Mouse (Mus musculus) lung, embryonic 16.5 days (tissue): ENCODE data around the gene Mrps18a. TPM values are rescaled to one million over a fixed set of nuclear protein-coding genes. Genes with fewer than 3 reads are reported as not detected.

Experiments
- ATAC-seq: fragments of 200-750 bp; cut with Nextera tagmentation; 2 replicates; pipeline ENCODE4 v1.8.0; 2017; ENCODE audit warnings: low read depth, mild to moderate bottlenecking, moderate library complexity
- H3K27ac ChIP-seq: fragments of 300-500 bp; sonication (generic); 2 replicates; pipeline ENCODE4 v1.5.1; 2014; ENCODE audit warnings: mild to moderate bottlenecking, control low read depth, low read length
- H3K27me3 ChIP-seq: fragments of 300-500 bp; sonication (generic); 2 replicates; pipeline ENCODE4 v1.6.1; 2014; ENCODE audit warnings: low read depth, low read length, mixed read lengths; ENCODE audit not compliant: control insufficient read depth, insufficient read depth
- H3K36me3 ChIP-seq: fragments of 300-500 bp; sonication (generic); 2 replicates; pipeline ENCODE4 v1.6.1; 2014; ENCODE audit warnings: low read length; ENCODE audit not compliant: control insufficient read depth, insufficient read depth
- H3K4me1 ChIP-seq: fragments of 300-500 bp; sonication (generic); replicated peaks from 2 replicates; pipeline ENCODE4 v1.6.1; 2014; ENCODE audit warnings: low read length, mixed read lengths; ENCODE audit not compliant: control insufficient read depth, insufficient read depth
- H3K4me2 ChIP-seq: fragments of 300-500 bp; sonication (generic); 2 replicates; pipeline ENCODE4 v1.6.1; 2014; ENCODE audit warnings: low read depth, low read length, control low read depth
- H3K4me3 ChIP-seq: fragments of 300-500 bp; sonication (generic); 2 replicates; pipeline ENCODE4 v1.5.1; 2014; ENCODE audit warnings: mild to moderate bottlenecking, low read length, control low read depth
- H3K9ac ChIP-seq: fragments of 300-500 bp; sonication (generic); 2 replicates; pipeline ENCODE4 v1.6.1; 2014; ENCODE audit warnings: low read length, control low read depth
- H3K9me3 ChIP-seq: fragments of 300-500 bp; sonication (generic); 2 replicates; pipeline ENCODE4 v1.6.1; 2016; ENCODE audit warnings: low read length; ENCODE audit not compliant: control insufficient read depth
- WGBS: fragments of 180-500 bp; shearing (Covaris S2); extraction: QIAGEN DNeasy Blood & Tissue Kit; methylation state at CpG from one replicate; pipeline ENCODE4 v1.1.7; 2014; 5-methylcytosine and 5-hydroxymethylcytosine counted together
- polyA plus RNA-seq: library from polyadenylated mRNA; unstranded; fragments of >200 nt; fragmentation: Nextera tagmentation; extraction: Ambion mirVana; gene quantifications from 2 replicates; pipeline ENCODE4 v1.2.1, GENCODE M21; 2015

Gene Mrps18a
- polyA plus RNA-seq, 1 experiment from 2014 or later, result 138 TPM

DNA sequence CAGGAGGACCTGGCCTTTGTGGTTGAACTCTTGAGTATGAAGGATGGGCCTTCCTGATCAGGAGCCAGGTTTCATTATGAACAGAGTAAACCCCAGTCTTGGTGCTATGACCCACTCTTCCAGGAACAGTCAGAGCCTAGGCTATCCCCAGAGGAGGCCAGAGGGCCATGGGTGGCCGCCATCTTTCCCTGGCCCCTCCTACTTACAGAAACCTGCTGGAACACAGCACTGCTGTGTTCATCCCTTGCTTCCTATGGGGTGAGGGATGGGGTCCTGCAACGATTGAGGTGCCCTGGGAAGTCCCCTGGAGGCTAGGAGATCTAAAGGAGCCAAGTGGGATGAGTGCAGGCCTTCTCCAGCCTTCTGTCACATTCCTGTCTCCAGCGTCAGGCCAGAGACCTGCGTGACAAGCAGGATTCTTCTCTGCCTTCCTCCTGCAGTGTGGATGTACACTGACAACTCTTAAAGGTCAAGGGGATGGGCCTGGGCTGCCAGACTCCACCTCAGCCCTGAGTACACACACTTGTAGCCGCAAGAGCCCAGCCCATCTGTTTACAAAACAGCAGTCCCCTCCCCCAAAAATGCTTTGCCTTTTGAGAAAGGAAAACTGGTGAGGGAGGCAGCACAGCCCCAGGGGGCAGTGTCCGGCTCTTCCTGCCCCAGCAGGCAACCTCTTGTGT is 17.2 kb downstream of the Mrps18a start:
- Histone ChIP-seq H3K9ac (no peak overlapping the region), H3K27ac (no peak overlapping the region), H3K9me3 (no peaks in the 10 kb centered on the region), H3K4me1 (peaks cover 23% of the 10 kb centered on the region), H3K27me3 (no peaks in the 10 kb centered on the region), H3K4me2 (no peak overlapping the region), H3K4me3 (no peak overlapping the region), H3K36me3 (peaks cover 49% of the 10 kb centered on the region)
- no peak for ATAC-seq
- 57% methylated on average over 6 of the region's 6 CpGs for WGBS

- no peak overlapping the region for H3K4me2 ChIP-seq
- no peak overlapping the region for H3K4me3 ChIP-seq
- no peak overlapping the region for H3K9ac ChIP-seq
- H3K36me3 ChIP-seq, result peaks cover 38% of the 10 kb centered on the region
- H3K27ac ChIP-seq, result peak overlapping the region; percentile 38; the same call in 1 of the 2 replicates
- 63% methylated on average over 13 of the region's 13 CpGs for WGBS
- H3K9me3 ChIP-seq, result no peaks in the 10 kb centered on the region
- ATAC-seq, result peak; percentile 55
- H3K27me3 ChIP-seq, result no peaks in the 10 kb centered on the region
- H3K4me1 ChIP-seq, result peaks cover 23% of the 10 kb centered on the region
Measured at GRCm38 (mm10) chr17:46129741-46130498, 19.1 kb downstream of the Mrps18a start.

DNA sequence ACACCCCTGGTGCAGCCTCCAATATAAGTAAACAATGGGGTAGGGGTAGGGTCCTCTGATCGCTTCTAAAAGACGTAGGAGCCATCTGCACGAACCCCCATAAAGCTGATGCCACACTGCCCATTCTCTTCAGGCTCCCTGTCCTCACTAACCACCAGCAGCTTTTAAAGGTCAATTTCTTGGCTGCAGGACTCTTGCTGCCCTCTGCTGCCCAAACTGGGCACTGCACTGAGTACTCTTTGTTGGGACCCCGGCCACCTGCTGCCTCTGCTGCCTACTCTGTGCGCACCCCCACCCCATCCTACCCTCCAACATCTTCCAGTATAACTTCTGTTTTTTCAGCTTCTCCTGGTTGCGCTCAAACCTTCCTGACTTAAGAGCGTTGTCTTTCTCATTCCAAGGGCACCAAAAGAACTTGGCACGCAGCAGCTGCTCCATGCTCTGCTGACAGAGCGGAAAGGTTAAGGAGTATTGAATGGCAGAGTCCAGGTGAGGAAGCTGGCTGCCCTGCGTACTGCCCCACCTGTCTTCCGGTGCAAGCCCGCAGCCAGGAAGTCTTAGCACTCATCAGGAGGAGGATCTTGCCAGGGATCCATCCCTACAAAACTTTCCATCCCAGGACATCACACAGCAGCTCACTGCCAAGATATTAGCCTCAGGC is 21.4 kb downstream of the Mrps18a start:
- H3K9me3 ChIP-seq, result no peaks in the 10 kb centered on the region
- H3K27me3 ChIP-seq, result no peaks in the 10 kb centered on the region
- no peak overlapping the region for H3K4me2 ChIP-seq
- WGBS, result 16% methylated on average over 12 of the region's 12 CpGs
- peaks cover 20% of the 10 kb centered on the region for H3K36me3 ChIP-seq
- peak; percentile 26; the same call in 1 of the 2 replicates for ATAC-seq
- no peak overlapping the region for H3K27ac ChIP-seq
- H3K4me1 ChIP-seq, result peaks cover 7% of the 10 kb centered on the region; the same call in 1 of the 2 replicates
- no peak overlapping the region for H3K4me3 ChIP-seq
- H3K9ac ChIP-seq, result no peak overlapping the region

GRCm38 (mm10) chr17:46132862-46133261 is 22.1 kb downstream of the Mrps18a start:
- Histone ChIP-seq H3K4me3 (no peak overlapping the region), H3K4me2 (no peak overlapping the region), H3K9ac (no peak overlapping the region), H3K4me1 (0 out of 2 replicates have a peak, but pooled peaks cover 2% of the 10 kb centered on the region), H3K27me3 (no peaks in the 10 kb centered on the region), H3K27ac (no peak overlapping the region), H3K9me3 (no peaks in the 10 kb centered on the region), H3K36me3 (peaks cover 13% of the 10 kb centered on the region)
- WGBS, result 42% methylated on average over 8 of the region's 8 CpGs
- no peak for ATAC-seq

GRCm38 (mm10) chr17:46138563-46139236 is 27.9 kb downstream of the Mrps18a start:
- Histone ChIP-seq H3K27me3 (no peaks in the 10 kb centered on the region), H3K4me1 (peaks cover 3% of the 10 kb centered on the region), H3K4me3 (no peak overlapping the region), H3K36me3 (no peaks in the 10 kb centered on the region), H3K27ac (no peak overlapping the region), H3K9ac (no peak overlapping the region), H3K9me3 (no peaks in the 10 kb centered on the region), H3K4me2 (no peak overlapping the region)
- ATAC-seq, result no peak
- 49% methylated on average over 8 of the region's 8 CpGs for WGBS

DNA sequence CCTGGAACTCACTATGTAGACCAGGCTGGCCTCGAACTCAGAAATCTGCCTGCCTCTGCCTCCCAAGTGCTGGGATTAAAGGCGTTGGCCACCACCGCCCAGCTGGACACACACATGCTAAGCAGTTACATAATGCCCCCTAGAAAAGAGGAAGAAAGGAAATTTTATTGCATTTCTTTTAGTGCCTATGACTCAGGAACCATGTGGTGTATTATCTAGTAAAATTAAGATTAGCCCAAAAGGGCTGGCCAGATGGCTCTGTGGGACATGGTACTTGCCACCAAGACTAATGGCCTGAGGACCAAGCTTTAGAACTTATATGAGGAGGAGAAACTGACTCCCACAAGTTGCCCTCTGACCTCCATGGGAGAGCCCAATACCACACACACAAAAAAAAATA is 29.1 kb downstream of the Mrps18a start:
- WGBS, result 87% methylated on average over 3 of the region's 3 CpGs
- no peak overlapping the region for H3K4me2 ChIP-seq
- H3K36me3 ChIP-seq, result no peaks in the 10 kb centered on the region
- H3K9ac ChIP-seq, result no peak overlapping the region
- no peaks in the 10 kb centered on the region for H3K9me3 ChIP-seq
- peaks cover 5% of the 10 kb centered on the region for H3K4me1 ChIP-seq
- ATAC-seq, result no peak
- no peak overlapping the region for H3K27ac ChIP-seq
- H3K4me3 ChIP-seq, result no peak overlapping the region
- H3K27me3 ChIP-seq, result no peaks in the 10 kb centered on the region

GRCm38 (mm10) chr17:46143578-46144423 is 33.0 kb downstream of the Mrps18a start, which contains the start of gene Rsph9:
Rsph9 (minus strand) TSS chr17:46144216.
- peak; percentile 98 for ATAC-seq
- Histone ChIP-seq H3K27me3 (no peaks in the 10 kb centered on the region), H3K4me1 (peaks cover 5% of the 10 kb centered on the region), H3K4me2 (peak within 1 kb of the TSS; percentile 87), H3K27ac (peak within 1 kb of the TSS; percentile 2; the same call in 1 of the 2 replicates), H3K9ac (peak within 1 kb of the TSS; percentile 56), H3K4me3 (peak within 1 kb of the TSS; percentile 56), H3K9me3 (no peaks in the 10 kb centered on the region), H3K36me3 (peaks cover 19% of the 10 kb centered on the region)
- WGBS, result 5% methylated on average over 37 of the region's 37 CpGs
